Mouse (Mus musculus) G1E (cell line): ENCODE data around the gene Mcl1. TPM values are rescaled to one million over a fixed set of nuclear protein-coding genes. Genes with fewer than 3 reads are reported as not detected.
"Not testable (repeated sequence)": the region's sequence is repeated elsewhere in the genome, so short reads cannot be mapped to it uniquely, and the experiment has no call there.

Source experiments
- ATAC-seq: 2 replicates; pipeline ENCODE4 v1.8.0; 2016; ENCODE audit warnings: mild to moderate bottlenecking; ENCODE audit not compliant: insufficient number of reproducible peaks, poor library complexity, low FRiP score, severe bottlenecking; ENCODE audit errors: extremely low read depth
- DNase-seq: peaks from one replicate; pipeline ENCODE4 v3.0.0; 2012; ENCODE audit warnings: low spot score
- H3K27me3 ChIP-seq: 2 replicates; pipeline ENCODE4 v1.6.1; 2012; ENCODE audit warnings: mild to moderate bottlenecking, low read length, inconsistent platforms; ENCODE audit not compliant: insufficient read depth
- H3K36me3 ChIP-seq: replicated peaks from 2 replicates; pipeline ENCODE3; 2012; ENCODE audit warnings: mild to moderate bottlenecking, inconsistent platforms
- H3K4me1 ChIP-seq: 2 replicates; pipeline ENCODE4 v1.6.1; 2012; ENCODE audit warnings: low read depth, low read length, inconsistent platforms, mixed read lengths; ENCODE audit not compliant: insufficient read depth
- H3K4me3 ChIP-seq: 2 replicates; pipeline ENCODE4 v1.5.1; 2012; ENCODE audit warnings: low read depth, mild to moderate bottlenecking, inconsistent platforms, low read length, moderate library complexity, mixed read lengths
- H3K9me3 ChIP-seq: replicated peaks from 2 replicates; pipeline ENCODE4 v1.6.1; 2012; ENCODE audit warnings: inconsistent platforms
- CTCF ChIP-seq: IDR thresholded peaks from 2 replicates; pipeline ENCODE4 v1.5.1; 2012; ENCODE audit warnings: low read depth, low read length, inconsistent platforms, mixed read lengths
- GATA1 ChIP-seq: IDR thresholded peaks from 2 replicates; pipeline ENCODE4 v1.6.1; 2012; ENCODE audit warnings: borderline replicate concordance, low read length, inconsistent platforms, mixed read lengths
- GATA2 ChIP-seq: IDR thresholded peaks from 2 replicates; pipeline ENCODE4 v1.6.1; 2012; ENCODE audit warnings: low read depth, low read length, inconsistent platforms, borderline replicate concordance
- POLR2AphosphoS5 ChIP-seq: IDR thresholded peaks from 2 replicates; pipeline ENCODE4 v1.6.1; 2012; ENCODE audit warnings: low read depth, low read length, inconsistent platforms; ENCODE audit not compliant: insufficient replicate concordance
- TAL1 ChIP-seq: conservative IDR thresholded peaks from 2 replicates; pipeline ENCODE4 v1.6.1; 2012; ENCODE audit warnings: low read depth, low read length, inconsistent platforms, mixed read lengths
- polyA plus RNA-seq: library from polyadenylated mRNA; stranded (reverse); fragments of >175 nt; gene quantifications from 2 replicates; pipeline ENCODE4 v1.2.3, GENCODE M21; 2012
- total RNA-seq, 2 experiments: library from RNA; stranded (forward) in 1 of 2; stranded (reverse) in 1 of 2; fragments of 200-1000 nt in 1 of 2; fragments of >200 nt in 1 of 2; fragmentation: Nextera tagmentation in 1 of 2; gene quantifications; 2 replicates each; pipeline ENCODE4 v1.2.3; 2014 to 2017

Gene Mcl1
- total and polyA plus RNA-seq, 3 experiments: 264 to 296 (median 280) TPM

GRCm38 (mm10) chr3:95650276-95651032 is 8.1 kb upstream of the Mcl1 start:
- DNase-seq (no peak), ATAC-seq (peak; percentile 64; the same call in 1 of the 2 replicates)
- Histone ChIP-seq H3K36me3 (peaks cover 9% of the 10 kb centered on the region), H3K9me3 (no peaks in the 10 kb centered on the region), H3K4me3 (peak overlapping the region; percentile 11; the same call in 1 of the 2 replicates), H3K27me3 (no peaks in the 10 kb centered on the region), H3K4me1 (peaks cover 46% of the 10 kb centered on the region)
- TF ChIP-seq CTCF: no peak
- TF ChIP-seq POLR2AphosphoS5: no peak
- no peak for TF ChIP-seq GATA1
- TF ChIP-seq GATA2: no peak
- no peak for TF ChIP-seq TAL1

DNA sequence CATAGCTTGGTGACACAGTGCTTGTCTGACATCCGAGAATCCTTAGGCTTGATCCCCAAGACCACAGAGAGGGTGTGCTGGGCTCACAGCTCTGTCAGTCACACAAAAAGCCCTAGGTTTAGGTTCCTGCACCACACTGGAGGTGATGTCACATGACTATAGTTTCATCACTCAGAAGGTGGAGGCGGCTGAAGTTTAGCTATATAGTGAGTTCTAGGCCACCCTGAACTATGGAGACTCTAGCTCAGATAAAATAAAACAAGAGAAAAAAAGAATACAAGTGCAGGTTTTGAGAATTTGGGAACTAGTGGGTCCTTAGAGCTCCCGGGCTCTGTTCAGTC is 7.6 kb upstream of the Mcl1 start:
- H3K4me1 ChIP-seq: peaks cover 45% of the 10 kb centered on the region
- no peak for ATAC-seq

DNA sequence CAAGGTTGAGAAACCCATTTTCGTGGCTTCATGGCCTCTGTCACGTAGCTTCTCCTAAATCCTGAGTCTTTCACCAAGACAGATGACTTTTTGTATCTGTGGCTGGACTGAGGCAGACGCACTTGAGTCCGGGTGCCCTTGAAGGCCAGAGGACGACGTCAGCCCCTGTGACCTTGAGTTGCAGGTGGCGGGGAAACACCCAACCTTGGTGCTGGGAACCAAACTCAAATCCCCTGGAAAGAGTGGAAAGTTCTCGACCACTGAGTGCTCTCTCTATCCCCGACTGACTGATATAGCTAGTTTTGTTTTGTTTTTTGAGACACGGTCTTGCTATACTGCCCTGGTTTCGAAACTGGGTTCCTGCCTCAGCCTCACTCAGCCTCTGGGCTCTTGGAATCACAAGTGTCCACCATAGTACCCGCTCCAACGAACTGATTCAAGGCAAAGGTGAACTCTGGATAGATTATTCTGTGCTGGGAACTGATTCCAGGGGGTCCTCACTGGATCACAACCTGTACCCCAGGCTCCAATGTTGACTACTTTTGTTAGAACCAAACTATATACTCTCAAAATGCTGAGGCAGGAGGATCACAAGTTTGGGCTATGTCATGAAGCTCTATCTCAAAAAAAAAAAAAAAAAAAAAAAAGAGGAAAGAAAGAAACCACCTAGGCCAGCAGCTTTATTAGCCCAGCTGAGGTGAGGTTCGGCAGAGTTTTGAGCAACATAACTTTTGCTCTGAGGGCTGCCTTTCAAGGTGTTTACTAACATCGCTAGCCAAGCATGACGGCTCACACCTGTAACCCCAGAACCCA is 7.0 kb upstream of the Mcl1 start:
- Histone ChIP-seq H3K4me1 (peaks cover 42% of the 10 kb centered on the region), H3K4me3 (no peak overlapping the region), H3K9me3 (no peaks in the 10 kb centered on the region), H3K36me3 (peaks cover 13% of the 10 kb centered on the region), H3K27me3 (no peaks in the 10 kb centered on the region)
- DNase-seq: no peak
- no peak for ATAC-seq
- TF ChIP-seq GATA1: no peak
- no peak for TF ChIP-seq TAL1
- TF ChIP-seq CTCF: no peak
- no peak for TF ChIP-seq GATA2
- no peak for TF ChIP-seq POLR2AphosphoS5

More for the DNA sequence above, 7.6 kb upstream of the Mcl1 start:
- Histone ChIP-seq H3K36me3 (peaks cover 11% of the 10 kb centered on the region), H3K27me3 (no peaks in the 10 kb centered on the region), H3K9me3 (no peaks in the 10 kb centered on the region), H3K4me3 (peak overlapping the region; percentile 11; the same call in 1 of the 2 replicates)
- no peak for DNase-seq
- TF ChIP-seq POLR2AphosphoS5 (no peak), TAL1 (no peak), GATA1 (no peak), GATA2 (no peak)

GRCm38 (mm10) chr3:95652204-95652811 is 6.3 kb upstream of the Mcl1 start:
- Histone ChIP-seq H3K4me3 (no peak overlapping the region), H3K9me3 (no peaks in the 10 kb centered on the region), H3K36me3 (peaks cover 13% of the 10 kb centered on the region), H3K27me3 (no peaks in the 10 kb centered on the region), H3K4me1 (peaks cover 45% of the 10 kb centered on the region)
- TF ChIP-seq GATA2: no peak
- ATAC-seq (no peak), DNase-seq (no peak)

- TF ChIP-seq CTCF: no peak
- no peak for TF ChIP-seq POLR2AphosphoS5
- TF ChIP-seq GATA2: no peak
- no peak for TF ChIP-seq GATA1
- TF ChIP-seq TAL1: no peak
- peaks cover 13% of the 10 kb centered on the region for H3K36me3 ChIP-seq
- ATAC-seq (no peak), DNase-seq (no peak)
- H3K4me3 ChIP-seq: no peak overlapping the region
- no peaks in the 10 kb centered on the region for H3K9me3 ChIP-seq
- no peaks in the 10 kb centered on the region for H3K27me3 ChIP-seq
- H3K4me1 ChIP-seq: peaks cover 50% of the 10 kb centered on the region
Observed at GRCm38 (mm10) chr3:95652871-95653270, 5.7 kb upstream of the Mcl1 start.

DNA sequence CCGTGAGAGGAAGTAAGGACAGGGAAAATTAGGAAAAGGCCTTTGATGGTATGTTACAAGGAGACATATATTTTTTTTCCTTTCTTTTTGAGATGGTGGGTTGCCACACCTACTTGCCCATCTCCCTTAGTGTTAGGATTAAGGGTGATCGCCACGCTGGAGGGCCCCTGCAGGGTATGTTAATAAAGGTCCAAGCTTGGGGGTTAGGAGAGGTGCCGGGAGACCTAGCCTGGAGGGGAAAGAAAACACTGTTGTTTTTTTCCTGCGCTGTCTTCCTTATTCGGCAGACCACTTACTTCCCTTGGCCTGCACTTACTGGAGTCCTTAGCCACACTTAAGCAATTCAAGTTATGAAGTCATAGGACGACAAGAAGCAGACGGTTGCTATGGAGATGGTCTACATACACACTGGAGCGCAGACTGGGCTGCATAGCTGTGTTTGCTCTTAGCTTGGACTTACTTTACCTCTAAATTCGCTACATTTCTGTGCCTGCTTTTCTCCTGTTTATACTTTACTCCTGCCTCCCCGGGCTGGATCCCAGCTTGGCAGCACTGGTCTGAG is 5.0 kb upstream of the Mcl1 start:
- Histone ChIP-seq H3K4me1 (peaks cover 47% of the 10 kb centered on the region), H3K27me3 (no peaks in the 10 kb centered on the region), H3K4me3 (no peak overlapping the region), H3K36me3 (peaks cover 8% of the 10 kb centered on the region), H3K9me3 (no peaks in the 10 kb centered on the region)
- ATAC-seq (no peak), DNase-seq (no peak)
- TF ChIP-seq CTCF: no peak
- TF ChIP-seq POLR2AphosphoS5: no peak
- TF ChIP-seq GATA2: no peak
- TF ChIP-seq GATA1: no peak
- TF ChIP-seq TAL1: no peak

GRCm38 (mm10) chr3:95654371-95654770 is 4.2 kb upstream of the Mcl1 start:
- H3K27me3 ChIP-seq, DNase-seq, ATAC-seq, H3K4me3 ChIP-seq, H3K9me3 ChIP-seq: not testable (repeated sequence)
- Histone ChIP-seq H3K36me3 (peaks cover 10% of the 10 kb centered on the region), H3K4me1 (peaks cover 47% of the 10 kb centered on the region)
